Mouse (Mus musculus): ENCODE results near the gene P4htm.
"Not testable (repeated sequence)": the region's sequence is repeated elsewhere in the genome, so short reads cannot be mapped to it uniquely, and the experiment has no call there.

Gene P4htm

DNA sequence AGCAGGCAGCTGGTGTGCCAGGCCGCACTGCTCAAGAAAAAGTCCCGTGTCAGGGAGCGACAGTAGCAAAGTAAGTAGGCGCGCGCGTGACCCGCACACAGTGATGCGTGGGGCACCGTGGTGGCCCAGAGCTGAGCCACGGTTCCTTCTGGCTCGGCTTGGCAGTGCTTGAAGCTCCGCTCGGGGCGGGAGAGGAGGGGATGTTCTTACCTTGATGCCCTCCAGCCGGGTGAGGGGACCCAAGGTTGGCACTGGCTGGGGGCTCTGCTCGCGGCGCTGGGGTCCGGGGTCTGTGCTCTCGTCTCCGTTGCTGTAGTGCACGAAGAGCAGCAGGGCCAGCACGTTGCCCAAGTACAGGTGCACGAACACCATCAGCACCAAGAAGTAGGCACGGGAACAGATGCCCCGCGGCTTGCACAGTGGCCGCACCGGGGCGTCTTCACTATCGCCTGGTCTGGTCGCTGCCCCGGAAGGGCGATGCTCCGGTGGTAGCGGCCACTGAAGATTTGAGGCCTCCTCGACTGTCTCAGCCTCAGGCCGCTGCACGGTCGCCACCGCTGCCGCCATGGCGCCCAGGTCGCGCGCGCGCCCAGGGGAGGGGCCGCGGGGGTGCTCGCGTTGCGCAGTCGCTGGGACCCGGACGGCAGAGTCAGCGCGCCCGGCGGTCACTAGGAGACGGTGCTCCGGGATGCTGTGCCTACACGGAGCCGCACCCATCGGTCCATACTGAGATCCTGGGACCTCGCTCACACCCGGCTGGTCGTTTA, at the start of gene P4htm:
P4htm (minus strand) TSS at position 670 of the 767 bp plus-strand sequence.
- DNase-seq (ENCODE audit: low spot score in 2 of 2), result peak in 1 of 2 experiments; percentile 64

- DNase-seq (ENCODE audit: low spot score in 2 of 2), result no peak
Observed at GRCm38 (mm10) chr9:108639825-108640224, 42.4 kb upstream of the P4htm start.

DNA sequence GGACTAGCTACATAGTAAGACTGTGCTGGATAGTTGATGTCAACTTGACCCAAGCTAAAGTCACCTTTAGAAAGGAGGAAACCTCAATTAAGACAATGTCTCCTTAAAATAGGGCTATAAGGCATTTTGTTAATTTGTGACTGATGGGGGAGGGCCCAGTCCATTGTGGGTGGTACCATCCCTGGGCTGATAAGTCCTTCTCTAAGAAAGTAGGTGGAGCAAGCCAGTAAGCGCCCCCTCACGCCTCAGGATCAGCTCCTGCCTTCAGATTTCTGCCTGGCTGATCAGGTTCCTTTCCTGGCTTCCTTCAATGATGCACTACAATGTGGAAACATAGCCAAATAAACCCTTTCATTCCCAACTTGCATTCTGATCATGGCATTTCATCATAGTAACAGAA, 37.9 kb upstream of the P4htm start:
- no peak for DNase-seq (ENCODE audit: low spot score in 2 of 2)

DNA sequence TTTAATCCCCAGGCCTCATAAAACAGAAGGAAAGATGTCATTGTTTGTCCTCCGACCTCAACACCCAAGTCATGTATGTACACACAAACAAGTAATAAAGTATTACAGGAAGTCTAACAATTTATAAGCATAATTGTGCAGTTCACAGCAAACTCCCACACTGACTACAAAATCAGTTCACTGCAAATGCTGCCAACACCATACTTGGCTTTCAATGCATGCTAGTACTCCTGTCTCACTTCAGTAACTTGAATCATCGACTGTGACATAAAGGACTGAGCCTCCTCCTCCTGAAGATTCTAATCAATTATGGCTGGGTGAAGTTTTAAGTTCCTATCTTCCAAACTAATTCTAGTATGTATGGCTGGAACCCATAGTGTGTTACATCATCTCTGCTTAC, 36.4 kb upstream of the P4htm start:
- DNase-seq (ENCODE audit: low spot score in 2 of 2), result no peak

DNA sequence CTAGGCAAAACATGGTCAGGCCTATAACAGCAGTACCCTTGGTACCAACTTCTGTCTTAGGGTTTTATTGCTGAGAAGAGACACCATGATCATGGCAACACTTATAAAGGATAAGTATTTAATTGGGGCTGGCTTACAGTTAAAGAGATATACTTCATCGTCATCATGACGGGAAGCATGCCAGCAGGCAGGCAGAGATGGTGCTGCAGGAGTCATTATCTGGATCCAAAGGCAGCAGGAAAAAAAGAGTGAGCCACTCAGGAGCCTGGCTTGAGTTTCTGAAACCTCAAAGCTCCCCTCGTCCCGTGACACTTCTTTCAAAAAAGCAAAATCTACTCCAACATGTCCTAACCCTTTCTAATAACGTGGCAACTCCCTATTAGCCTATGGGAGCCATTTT, 34.9 kb upstream of the P4htm start:
- peak in 1 of 2 experiments; percentile 31 for DNase-seq (ENCODE audit: low spot score in 2 of 2)

DNA sequence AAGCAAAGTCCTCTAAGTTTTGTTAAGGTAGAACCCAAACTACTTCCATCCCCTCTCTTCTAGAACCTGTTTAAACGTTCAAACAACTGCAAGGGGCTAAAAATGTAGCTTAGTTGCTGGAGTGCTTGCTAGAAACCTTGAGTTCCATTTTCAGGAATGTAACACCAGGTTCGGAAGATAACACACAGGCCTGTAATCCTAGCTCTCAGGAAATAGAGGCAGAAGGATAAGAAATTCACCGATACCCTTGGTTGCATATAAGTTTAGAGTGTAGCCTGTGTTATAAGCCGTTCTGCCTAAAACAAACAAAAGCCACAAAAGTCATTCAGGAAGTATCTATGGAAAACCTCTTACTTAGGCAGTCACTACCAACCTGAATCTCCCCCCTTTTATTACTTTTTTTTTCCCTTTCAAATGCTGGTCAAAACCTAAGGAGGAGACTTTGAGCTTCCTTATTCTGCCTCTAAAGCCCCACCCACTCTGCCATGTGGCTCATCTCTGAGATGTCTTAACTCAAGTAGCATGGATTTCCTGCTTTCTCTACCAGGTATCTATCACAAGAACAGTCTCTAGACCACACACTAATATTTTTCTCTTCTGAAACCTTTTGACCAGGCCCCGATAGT, 34.3 kb upstream of the P4htm start:
- no peak for DNase-seq (ENCODE audit: low spot score in 2 of 2)

GRCm38 (mm10) chr9:108630683-108631082, 33.2 kb upstream of the P4htm start:
- no peak for DNase-seq (ENCODE audit: low spot score in 2 of 2)

DNA sequence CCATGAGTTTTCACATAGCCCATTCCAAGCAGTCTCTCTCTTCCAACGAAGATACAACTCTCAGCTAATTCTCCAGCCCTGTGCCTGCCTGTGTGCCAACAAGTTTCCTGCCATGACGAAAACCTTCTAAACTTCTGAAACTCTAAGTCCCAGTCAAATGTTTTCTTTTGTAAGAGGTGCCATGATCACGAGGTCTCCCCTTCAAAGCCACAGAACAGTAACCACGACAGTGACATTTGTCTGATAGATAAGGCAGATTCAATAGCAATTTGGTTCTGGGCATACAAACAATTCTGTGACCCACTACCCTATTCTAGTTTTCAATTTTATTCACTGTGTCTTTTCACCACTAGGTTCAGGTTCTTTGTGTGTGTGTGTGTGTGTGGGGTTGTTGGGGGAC, 30.7 kb upstream of the P4htm start:
- no peak for DNase-seq (ENCODE audit: low spot score in 2 of 2)

GRCm38 (mm10) chr9:108626498-108626897, 29.0 kb upstream of the P4htm start:
- DNase-seq (ENCODE audit: low spot score in 2 of 2), result no peak

- DNase-seq (ENCODE audit: low spot score in 2 of 2), result no peak
Observed at GRCm38 (mm10) chr9:108617301-108617700, 19.8 kb upstream of the P4htm start.

- DNase-seq (ENCODE audit: low spot score in 2 of 2), result no peak
Observed at GRCm38 (mm10) chr9:108611488-108611887, 14.0 kb upstream of the P4htm start.

GRCm38 (mm10) chr9:108608889-108609288, 11.4 kb upstream of the P4htm start:
- no peak for DNase-seq (ENCODE audit: low spot score in 2 of 2)

- not testable (repeated sequence) for DNase-seq (ENCODE audit: low spot score in 2 of 2)
Observed at GRCm38 (mm10) chr9:108607929-108608328, 10.5 kb upstream of the P4htm start.

DNA sequence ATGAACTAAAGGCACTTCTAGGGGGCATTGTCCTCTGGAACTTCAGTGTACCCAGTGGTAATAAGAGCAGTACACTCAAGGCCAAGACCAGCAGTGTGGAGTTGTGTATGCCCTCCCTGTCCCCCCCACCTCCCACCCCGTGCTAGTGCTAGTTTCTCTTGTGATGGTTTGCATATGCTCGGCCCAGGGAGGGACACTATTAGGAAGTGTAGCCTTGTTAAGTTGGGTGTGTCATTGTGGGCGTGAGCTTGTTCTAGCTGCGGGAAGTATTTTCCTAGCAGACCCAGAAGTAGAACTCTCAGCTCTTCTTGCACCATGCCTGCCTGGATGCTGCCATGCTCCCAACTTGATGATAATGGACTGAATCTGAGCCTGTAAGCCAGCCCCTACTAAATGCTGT, 4.5 kb upstream of the P4htm start:
- DNase-seq (ENCODE audit: low spot score in 2 of 2), result no peak

GRCm38 (mm10) chr9:108600011-108600410, 2.5 kb upstream of the P4htm start:
- no peak for DNase-seq (ENCODE audit: low spot score in 2 of 2)

DNA sequence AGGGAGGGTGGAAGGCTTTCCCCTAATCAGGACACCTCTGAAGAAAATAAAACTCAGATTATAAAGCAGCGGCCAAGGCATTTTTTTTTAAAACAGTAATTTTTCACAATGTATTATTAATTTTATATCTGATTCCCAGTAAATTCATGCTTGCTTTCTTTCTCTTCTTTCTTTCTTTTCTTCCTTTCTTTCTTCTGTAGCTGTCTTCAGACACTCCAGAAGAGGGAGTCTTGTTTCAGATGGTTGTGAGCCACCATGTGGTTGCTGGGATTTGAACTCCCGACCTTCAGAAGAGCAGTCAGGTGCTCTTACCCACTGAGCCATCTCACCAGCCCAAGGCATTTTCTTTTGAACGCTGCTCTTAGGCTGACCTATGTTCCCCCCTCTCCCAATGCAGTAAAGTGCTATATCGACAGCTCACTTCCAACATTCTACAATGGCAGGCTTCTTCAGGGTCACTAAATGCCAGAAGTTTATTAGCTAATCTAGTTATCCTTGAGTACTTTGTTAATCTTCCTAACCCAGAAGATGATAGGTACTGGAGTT, 1.6 kb upstream of the P4htm start:
- no peak for DNase-seq (ENCODE audit: low spot score in 2 of 2)

GRCm38 (mm10) chr9:108594354-108594753, 3.1 kb downstream of the P4htm start:
- no peak for DNase-seq (ENCODE audit: low spot score in 2 of 2)

DNA sequence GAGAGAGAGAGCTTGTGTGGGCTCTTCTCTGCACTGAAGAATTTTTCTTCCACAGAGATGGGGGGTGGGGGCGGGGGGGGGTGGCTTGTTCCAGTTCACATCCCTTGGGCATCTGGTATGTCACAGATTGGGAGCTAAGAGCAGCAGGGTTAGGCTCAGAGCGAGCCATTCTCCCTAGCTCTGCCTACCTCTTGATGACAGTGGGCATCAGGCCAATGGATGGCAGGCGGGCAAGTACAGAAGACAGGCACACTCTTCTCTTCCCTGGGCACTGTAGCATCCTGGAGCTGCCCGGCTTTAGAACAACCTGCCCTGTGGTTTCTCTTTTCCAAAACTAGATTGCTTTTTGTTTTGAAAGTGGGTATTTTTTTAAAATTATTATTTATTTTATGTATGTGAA, 6.0 kb downstream of the P4htm start:
- DNase-seq (ENCODE audit: low spot score in 2 of 2), result no peak

GRCm38 (mm10) chr9:108589229-108589628, 8.2 kb downstream of the P4htm start:
- DNase-seq (ENCODE audit: low spot score in 2 of 2), result no peak

- no peak for DNase-seq (ENCODE audit: low spot score in 2 of 2)
Observed at GRCm38 (mm10) chr9:108587571-108588180, 9.8 kb downstream of the P4htm start.

- no peak for DNase-seq (ENCODE audit: low spot score in 2 of 2)
Observed at GRCm38 (mm10) chr9:108579344-108579690, 18.1 kb downstream of the P4htm start.

DNA sequence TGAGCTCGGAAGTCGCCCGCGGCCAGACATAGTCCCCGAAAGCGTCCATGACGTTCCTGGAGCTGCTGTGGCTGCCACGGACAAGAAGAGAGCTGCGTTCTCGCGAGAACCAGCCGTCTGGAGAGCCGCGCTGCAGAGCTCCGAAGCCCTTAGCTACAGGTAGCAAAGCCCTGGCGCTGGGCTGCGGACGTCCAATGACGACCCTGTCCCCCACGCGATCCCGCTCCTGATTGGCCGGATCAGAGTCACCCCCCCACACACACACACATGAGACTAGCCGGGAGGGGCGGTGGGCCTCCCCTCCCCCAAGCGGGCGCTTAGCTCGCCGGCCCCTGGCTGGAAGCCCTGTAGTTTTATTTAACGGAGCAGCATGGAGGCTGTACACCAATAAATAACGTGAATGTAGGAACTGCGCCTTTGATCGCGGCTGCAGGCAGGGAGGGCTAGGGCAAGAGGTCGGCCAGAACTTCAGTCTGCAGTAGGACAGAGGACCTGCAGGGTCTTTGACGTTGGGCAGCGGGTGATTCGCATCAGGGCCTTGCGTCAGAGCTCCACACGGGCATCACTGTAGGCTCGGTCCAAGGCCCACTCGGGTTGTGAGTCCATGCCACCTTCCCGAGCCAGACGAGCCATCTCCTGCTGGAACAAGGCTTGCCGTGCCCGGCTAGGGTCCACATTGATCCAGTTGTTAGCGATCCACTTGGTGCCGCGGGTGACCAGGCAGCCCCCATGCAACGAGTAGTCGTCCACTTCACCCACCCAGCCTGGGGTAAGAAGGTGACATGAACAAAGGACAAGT, 18.7 kb downstream of the P4htm start, which contains the start of gene Wdr6:
Wdr6 (minus strand) TSS at position 195 of the 799 bp plus-strand sequence.
- peak; percentile 67 to 90 for DNase-seq (ENCODE audit: low spot score in 2 of 2)

Measured in spleen, postnatal 10 days (tissue).